Mouse (Mus musculus) induced T-regulatory cell, adult 2 months (primary cell): ENCODE data around the gene Tbx2.

Experiments
- DNase-seq: peaks from one replicate; pipeline ENCODE4 v3.0.0-alpha.2; 2012; ENCODE audit warnings: low read depth

Gene Tbx2

DNA sequence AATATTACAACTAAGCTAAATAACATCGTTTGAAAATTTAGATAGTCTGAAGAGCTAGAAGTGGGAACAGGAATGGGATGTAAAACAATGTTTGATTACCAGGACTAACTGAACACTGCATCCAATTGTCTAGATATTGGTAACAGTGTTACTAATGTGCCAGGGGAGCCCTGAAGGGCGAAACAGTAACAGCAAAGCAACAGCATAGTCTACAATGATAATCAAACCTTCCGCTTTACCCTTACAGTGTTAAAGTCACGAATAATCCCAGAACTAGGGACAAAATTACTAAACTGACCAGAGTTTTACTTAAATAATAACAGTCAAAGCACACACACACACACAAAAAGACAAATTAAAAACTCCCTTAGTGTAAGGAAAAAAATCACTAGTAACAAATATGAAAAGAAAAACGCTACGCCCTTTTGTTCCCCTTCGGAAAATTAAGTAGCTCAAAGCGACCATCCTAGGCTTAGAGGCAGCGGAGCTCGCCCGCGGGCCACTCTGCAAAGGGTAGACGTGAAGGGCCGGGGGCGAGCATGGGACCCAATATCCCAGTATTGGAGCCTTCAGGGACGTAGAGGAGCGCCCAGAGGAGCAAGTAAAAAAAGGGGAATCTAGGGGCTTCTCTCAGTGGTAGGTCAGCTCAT, 55.6 kb downstream of the Tbx2 start:
- no peak for DNase-seq

DNA sequence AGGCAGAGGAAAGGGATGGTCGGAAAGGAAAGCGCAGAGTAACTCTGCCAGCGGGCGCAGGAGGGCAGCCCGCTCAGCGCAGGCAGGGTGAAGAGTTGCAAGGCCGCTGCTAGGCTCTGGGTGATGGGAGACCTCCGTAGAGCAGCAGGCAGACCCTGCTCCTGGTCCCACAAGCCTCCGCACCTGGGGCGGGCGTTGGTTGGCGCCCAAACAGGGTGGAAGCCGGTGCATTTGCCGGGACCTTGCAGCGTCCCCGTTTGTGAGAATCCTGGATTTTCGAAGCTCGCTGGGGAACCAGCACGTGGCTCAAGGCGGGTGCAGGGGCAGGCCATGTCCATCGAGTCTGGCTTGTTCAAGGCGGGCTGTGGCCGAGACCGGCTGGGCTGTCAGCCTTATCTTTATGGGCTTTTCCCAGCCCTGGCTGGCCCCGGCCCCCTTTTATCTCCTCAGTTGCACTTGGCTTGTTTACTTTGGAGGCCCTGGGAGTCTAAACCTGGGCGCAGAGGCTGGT, 56.2 kb downstream of the Tbx2 start:
- DNase-seq, result no peak

DNA sequence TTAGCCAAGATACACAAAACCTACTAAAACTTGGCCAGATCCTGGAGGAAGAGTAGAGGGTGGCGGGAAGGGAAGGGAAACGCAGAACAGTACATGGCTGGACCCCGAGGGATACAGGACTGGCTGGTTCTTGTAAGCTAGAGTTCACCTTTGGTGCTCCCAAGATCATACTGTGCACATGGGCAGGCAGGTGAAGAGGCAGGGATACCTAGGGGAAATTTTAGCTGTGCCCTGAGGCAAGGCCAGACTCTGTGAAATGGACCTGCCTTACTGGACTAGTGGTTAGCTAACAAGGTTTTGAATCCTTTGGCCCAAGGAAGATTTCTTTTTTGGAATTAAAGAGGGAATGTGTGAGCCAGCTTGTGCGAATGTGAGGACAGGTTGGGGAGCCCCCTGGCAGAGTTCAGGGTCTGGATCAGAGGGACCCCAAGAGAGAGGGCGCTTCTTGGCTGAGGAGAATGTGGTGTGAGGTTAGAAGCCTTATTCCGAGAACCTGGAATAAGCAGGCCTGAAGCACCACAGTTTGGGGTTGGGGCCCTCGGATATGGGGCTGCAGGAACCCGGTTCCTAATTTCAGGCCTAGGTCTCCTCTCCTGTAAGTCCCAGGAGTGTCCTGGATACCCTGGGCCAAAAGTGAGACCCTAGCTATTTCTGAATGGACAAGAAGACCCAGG, 56.8 kb downstream of the Tbx2 start:
- no peak for DNase-seq

DNA sequence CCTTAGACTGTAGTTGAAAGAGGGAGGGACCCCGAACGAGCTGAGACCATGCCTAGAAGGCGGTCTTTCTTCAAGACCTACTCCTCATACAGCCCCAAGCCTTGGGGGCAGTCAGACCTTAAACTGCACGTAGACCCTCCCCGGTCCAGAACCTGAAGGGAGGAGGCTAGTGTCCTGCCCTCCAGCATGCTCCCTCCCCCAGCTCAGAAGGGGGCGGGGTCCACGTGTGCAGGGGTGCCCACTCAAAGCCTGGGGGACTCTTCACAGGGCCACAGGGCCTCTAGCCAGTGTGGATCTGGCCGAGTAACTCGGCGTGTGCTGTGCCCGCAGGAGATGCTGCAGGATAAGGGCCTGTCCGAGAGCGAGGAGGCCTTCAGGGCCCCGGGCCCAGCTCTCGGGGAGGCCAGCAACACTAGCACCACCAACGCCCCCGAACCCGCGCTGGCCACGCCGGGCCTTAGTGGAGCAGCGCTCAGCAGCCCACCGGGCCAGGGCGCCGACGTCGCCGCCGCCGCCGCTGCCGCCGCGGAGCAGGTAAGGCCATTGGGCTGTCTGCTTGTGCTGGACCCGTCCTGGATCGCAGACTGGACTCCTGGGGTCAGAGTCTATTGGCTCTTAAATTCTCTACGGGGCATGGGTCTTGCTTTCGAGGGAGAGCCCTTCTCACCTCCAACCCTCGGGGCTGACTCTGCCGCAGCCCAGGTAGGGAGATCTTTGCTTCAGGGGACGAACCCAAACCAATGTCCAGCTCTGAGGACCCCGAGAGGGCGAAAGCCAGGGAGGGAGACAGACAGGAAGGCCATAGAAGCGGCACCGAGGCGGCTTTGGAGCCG, 57.6 kb downstream of the Tbx2 start:
- DNase-seq, result no peak

DNA sequence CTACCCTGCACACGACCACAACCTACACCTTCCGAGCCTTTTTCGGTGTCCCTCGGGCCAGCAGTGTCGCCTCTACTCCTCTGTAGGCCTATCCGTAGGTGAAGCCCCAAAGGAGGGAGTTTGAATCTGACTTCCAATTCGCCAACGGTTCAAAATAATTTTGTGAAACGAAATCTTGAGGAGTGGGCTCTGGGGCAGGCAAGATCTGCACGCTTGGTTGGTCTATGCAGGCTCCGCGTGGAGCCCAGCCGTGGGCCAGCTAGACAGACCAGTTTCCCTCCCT, 58.2 kb downstream of the Tbx2 start:
- DNase-seq, result no peak

DNA sequence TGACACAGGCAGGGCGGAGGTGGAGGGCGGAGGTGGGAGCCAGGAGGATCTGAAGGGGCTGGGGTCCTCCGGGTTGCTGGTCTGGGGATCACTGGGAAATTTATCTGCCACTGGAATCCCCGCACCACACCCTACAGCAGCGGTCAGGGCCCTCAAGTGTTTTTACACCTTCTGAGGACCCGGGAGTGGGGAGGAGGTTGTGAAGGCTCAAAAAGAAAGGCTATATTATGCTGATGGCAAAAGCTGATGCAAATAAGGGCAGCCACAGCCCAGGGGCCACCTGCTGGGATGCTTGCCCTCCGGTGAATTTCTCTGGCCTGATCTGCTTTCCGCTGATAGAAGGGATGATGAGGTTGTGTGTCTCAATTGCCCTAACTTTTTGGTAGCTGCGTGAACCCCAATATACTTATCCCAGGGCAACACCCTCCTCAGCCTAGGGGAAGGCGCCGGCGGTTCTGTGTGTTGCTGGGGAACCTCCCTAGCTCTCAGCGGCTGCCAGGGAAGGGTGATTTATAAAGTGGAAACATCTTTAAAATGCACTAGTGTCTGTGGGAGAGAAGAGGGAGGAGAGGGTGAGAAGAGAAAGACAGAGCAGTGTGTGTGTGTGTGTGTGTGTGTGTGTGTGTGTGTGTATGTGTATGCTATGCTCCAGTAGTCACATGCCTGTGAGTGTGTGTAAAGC, 58.8 kb downstream of the Tbx2 start:
- no peak for DNase-seq
